Mouse (Mus musculus) lung, embryonic 15.5 days (tissue): Measurements from ENCODE around the gene Resp18. TPM values are rescaled to one million over a fixed set of nuclear protein-coding genes. Genes with fewer than 3 reads are reported as not detected.

Source experiments
- ATAC-seq: fragments of 200-750 bp; cut with Nextera tagmentation; 2 replicates; pipeline ENCODE4 v1.8.0; 2017; ENCODE audit warnings: moderate number of reproducible peaks, borderline replicate concordance; ENCODE audit not compliant: low FRiP score, low TSS enrichment; ENCODE audit errors: extremely low read depth
- H3K27ac ChIP-seq: fragments of 300-500 bp; sonication (generic); 2 replicates; pipeline ENCODE4 v1.5.1; 2015; ENCODE audit warnings: moderate library complexity, mild to moderate bottlenecking, inconsistent platforms
- H3K27me3 ChIP-seq: fragments of 300-500 bp; sonication (generic); 2 replicates; pipeline ENCODE4 v1.6.1; 2015; ENCODE audit warnings: inconsistent platforms
- H3K36me3 ChIP-seq: fragments of 300-500 bp; sonication (generic); 2 replicates; pipeline ENCODE4 v1.6.1; 2015; ENCODE audit warnings: inconsistent platforms
- H3K4me1 ChIP-seq: fragments of 300-500 bp; sonication (generic); 2 replicates; pipeline ENCODE4 v1.6.1; 2015; ENCODE audit warnings: inconsistent platforms
- H3K4me2 ChIP-seq: fragments of 300-500 bp; sonication (generic); 2 replicates; pipeline ENCODE4 v1.6.1; 2015; ENCODE audit warnings: inconsistent platforms, mild to moderate bottlenecking, moderate library complexity
- H3K4me3 ChIP-seq: fragments of 300-500 bp; sonication (generic); 2 replicates; pipeline ENCODE4 v1.5.1; 2015; ENCODE audit warnings: mild to moderate bottlenecking, inconsistent platforms
- H3K9ac ChIP-seq: fragments of 300-500 bp; sonication (generic); 2 replicates; pipeline ENCODE4 v1.6.1; 2015; ENCODE audit warnings: inconsistent platforms
- H3K9me3 ChIP-seq: fragments of 300-500 bp; sonication (generic); 2 replicates; pipeline ENCODE4 v1.6.1; 2016; ENCODE audit warnings: inconsistent platforms
- WGBS: fragments of 180-500 bp; shearing (Covaris S2); methylation state at CpG from one replicate; pipeline ENCODE4 v1.1.7; 2015; 5-methylcytosine and 5-hydroxymethylcytosine counted together
- polyA plus RNA-seq: library from polyadenylated mRNA; unstranded; fragments of >200 nt; fragmentation: Nextera tagmentation; extraction: Ambion mirVana; gene quantifications from 2 replicates; pipeline ENCODE4 v1.2.1, GENCODE M21; 2015

Resp18 gene
- polyA plus RNA-seq, 1 experiment from 2014 or later: 1.4 TPM

GRCm38 (mm10) chr1:75262969-75263951 lies 15.0 kb downstream of the Resp18 start:
- WGBS: 1% methylated on average over 40 of the region's 40 CpGs
- Histone ChIP-seq H3K9me3 (no peaks in the 10 kb centered on the region), H3K4me3 (no peak overlapping the region), H3K4me2 (no peak overlapping the region), H3K27me3 (peaks cover 53% of the 10 kb centered on the region), H3K4me1 (no peaks in the 10 kb centered on the region), H3K36me3 (no peaks in the 10 kb centered on the region), H3K9ac (no peak overlapping the region), H3K27ac (no peak overlapping the region)
- no peak for ATAC-seq

GRCm38 (mm10) chr1:75261278-75261677 lies 16.9 kb downstream of the Resp18 start:
- H3K9ac ChIP-seq: no peak overlapping the region
- H3K36me3 ChIP-seq: no peaks in the 10 kb centered on the region
- no peak overlapping the region for H3K4me3 ChIP-seq
- H3K9me3 ChIP-seq: no peaks in the 10 kb centered on the region
- peaks cover 52% of the 10 kb centered on the region for H3K27me3 ChIP-seq
- no peak overlapping the region for H3K4me2 ChIP-seq
- ATAC-seq: no peak
- H3K27ac ChIP-seq: no peak overlapping the region
- H3K4me1 ChIP-seq: no peaks in the 10 kb centered on the region

GRCm38 (mm10) chr1:75255516-75256046 lies 22.6 kb downstream of the Resp18 start:
- Histone ChIP-seq H3K27me3 (no peaks in the 10 kb centered on the region), H3K36me3 (no peaks in the 10 kb centered on the region), H3K4me2 (no peak overlapping the region), H3K4me1 (peaks cover 4% of the 10 kb centered on the region), H3K4me3 (no peak overlapping the region), H3K27ac (no peak overlapping the region), H3K9ac (no peak overlapping the region), H3K9me3 (no peaks in the 10 kb centered on the region)
- WGBS: 59% methylated on average over 10 of the region's 10 CpGs
- no peak for ATAC-seq

- no peak for ATAC-seq
- Histone ChIP-seq H3K4me1 (peaks cover 4% of the 10 kb centered on the region), H3K9ac (no peak overlapping the region), H3K4me3 (no peak overlapping the region), H3K27me3 (no peaks in the 10 kb centered on the region), H3K36me3 (no peaks in the 10 kb centered on the region), H3K27ac (no peak overlapping the region), H3K9me3 (no peaks in the 10 kb centered on the region), H3K4me2 (no peak overlapping the region)
- 63% methylated on average over 8 of the region's 8 CpGs for WGBS
These were observed 23.6 kb downstream of the Resp18 start for GRCm38 (mm10) chr1:75254625-75255013.

- Histone ChIP-seq H3K9ac (no peak overlapping the region), H3K36me3 (no peaks in the 10 kb centered on the region), H3K4me3 (no peak overlapping the region), H3K4me1 (peaks cover 4% of the 10 kb centered on the region), H3K4me2 (no peak overlapping the region), H3K27me3 (no peaks in the 10 kb centered on the region), H3K9me3 (no peaks in the 10 kb centered on the region), H3K27ac (no peak overlapping the region)
- no peak for ATAC-seq
- 52% methylated on average over 16 of the region's 16 CpGs for WGBS
These were observed 24.2 kb downstream of the Resp18 start for GRCm38 (mm10) chr1:75253849-75254624.

- Histone ChIP-seq H3K9ac (no peak overlapping the region), H3K4me3 (no peak overlapping the region), H3K36me3 (no peaks in the 10 kb centered on the region), H3K4me1 (peaks cover 6% of the 10 kb centered on the region), H3K27me3 (no peaks in the 10 kb centered on the region), H3K9me3 (no peaks in the 10 kb centered on the region), H3K4me2 (no peak overlapping the region), H3K27ac (no peak overlapping the region)
- no peak for ATAC-seq
- 65% methylated on average over 16 of the region's 16 CpGs for WGBS
These were observed 25.2 kb downstream of the Resp18 start for GRCm38 (mm10) chr1:75253029-75253428.

GRCm38 (mm10) chr1:75252308-75252707 lies 25.9 kb downstream of the Resp18 start:
- no peak for ATAC-seq
- no peaks in the 10 kb centered on the region for H3K36me3 ChIP-seq
- no peaks in the 10 kb centered on the region for H3K27me3 ChIP-seq
- no peak overlapping the region for H3K4me3 ChIP-seq
- H3K4me2 ChIP-seq: no peak overlapping the region
- H3K27ac ChIP-seq: no peak overlapping the region
- H3K4me1 ChIP-seq: peaks cover 14% of the 10 kb centered on the region
- WGBS: 64% methylated on average over 13 of the region's 13 CpGs
- no peak overlapping the region for H3K9ac ChIP-seq
- H3K9me3 ChIP-seq: no peaks in the 10 kb centered on the region

- peak overlapping the region; percentile 19; the same call in 1 of the 2 replicates for H3K4me3 ChIP-seq
- WGBS: 5% methylated on average over 22 of the region's 22 CpGs
- no peaks in the 10 kb centered on the region for H3K27me3 ChIP-seq
- H3K27ac ChIP-seq: no peak overlapping the region
- peaks cover 14% of the 10 kb centered on the region for H3K4me1 ChIP-seq
- peak overlapping the region; percentile 50 for H3K4me2 ChIP-seq
- H3K9ac ChIP-seq: no peak overlapping the region
- no peaks in the 10 kb centered on the region for H3K36me3 ChIP-seq
- ATAC-seq: peak; percentile 24; the same call in 1 of the 2 replicates
- H3K9me3 ChIP-seq: no peaks in the 10 kb centered on the region
These were observed 26.9 kb downstream of the Resp18 start for GRCm38 (mm10) chr1:75251112-75251970.

GRCm38 (mm10) chr1:75250498-75250897 lies 27.7 kb downstream of the Resp18 start:
- H3K4me1 ChIP-seq: peaks cover 14% of the 10 kb centered on the region
- H3K36me3 ChIP-seq: no peaks in the 10 kb centered on the region
- no peaks in the 10 kb centered on the region for H3K9me3 ChIP-seq
- ATAC-seq: no peak
- H3K27me3 ChIP-seq: no peaks in the 10 kb centered on the region
- no peak overlapping the region for H3K9ac ChIP-seq
- no peak overlapping the region for H3K27ac ChIP-seq
- 59% methylated on average over 3 of the region's 3 CpGs for WGBS
- H3K4me2 ChIP-seq: no peak overlapping the region
- no peak overlapping the region for H3K4me3 ChIP-seq

- Histone ChIP-seq H3K27me3 (no peaks in the 10 kb centered on the region), H3K36me3 (peaks cover 3% of the 10 kb centered on the region; the same call in 1 of the 2 replicates), H3K4me1 (peaks cover 14% of the 10 kb centered on the region), H3K4me2 (no peak overlapping the region), H3K4me3 (no peak overlapping the region), H3K9me3 (no peaks in the 10 kb centered on the region), H3K27ac (peak overlapping the region; percentile 64; the same call in 1 of the 2 replicates), H3K9ac (no peak overlapping the region)
- ATAC-seq: peak; percentile 17; the same call in 1 of the 2 replicates
- 33% methylated on average over 9 of the region's 9 CpGs for WGBS
These were observed 30.0 kb downstream of the Resp18 start for GRCm38 (mm10) chr1:75248041-75248772.
